ENCODE assay signal across 9 mouse cellular contexts in genomic region chr19:4624006-4624405, GRCm38 (mm10). TPM values are rescaled to one million over a fixed set of nuclear protein-coding genes. Genes with fewer than 3 reads are reported as not detected.
A peak's percentile ranks its signal among the peaks of the same experiment; 100 is the strongest.
DNase-seq lines count a peak whose midpoint lies in the region; ATAC-seq and TF ChIP-seq lines count a peak whose summit lies in the region.
"Had no signal": no experiment of that assay in that cellular context is flagged by ENCODE, and none has a peak within 500 bp of the region (broad histone marks: within the 10 kb centered on the region; RNA-seq: fewer than 3 reads in every experiment).

No protein-coding gene starts in this region.

- no peak for TF ChIP-seq CTCF in forebrain, postnatal 0 days (IDR thresholded peaks at IDR 0.05; ENCODE audit: low read depth)
- TF ChIP-seq CTCF in layer of hippocampus, adult 2 months (conservative IDR thresholded peaks at IDR 0.05): no peak

- no peaks in the 10 kb centered on the region for H3K27me3 ChIP-seq in forebrain, embryonic 10.5 days (ENCODE audit: poor library complexity, severe bottlenecking)
- H3K27me3 ChIP-seq in forebrain, postnatal 0 days (ENCODE audit: insufficient read depth, low read length): no peaks in the 10 kb centered on the region
- H3K27me3 ChIP-seq in embryonic facial prominence, embryonic 10.5 days (replicated peaks; ENCODE audit: low read depth, poor library complexity, severe bottlenecking): no peaks in the 10 kb centered on the region
- no peaks in the 10 kb centered on the region for H3K27me3 ChIP-seq in hindbrain, embryonic 15.5 days

- ATAC-seq in forebrain, postnatal 0 days: no peak
- ATAC-seq in hindbrain, embryonic 15.5 days (ENCODE audit: low FRiP score, low read depth): no peak
- ATAC-seq in inflammation-experienced regulatory T-cells, adult 6 months: no peak

- no peak overlapping the region for H3K27ac ChIP-seq in forebrain, embryonic 10.5 days
- no peak overlapping the region for H3K27ac ChIP-seq in forebrain, postnatal 0 days (ENCODE audit: low read depth, low read length)
- peak overlapping the region; percentile 18; the same call in 1 of the 2 replicates for H3K27ac ChIP-seq in layer of hippocampus, adult 2 months
- H3K27ac ChIP-seq in embryonic facial prominence, embryonic 10.5 days (replicated peaks): no peak overlapping the region
- H3K27ac ChIP-seq in hindbrain, embryonic 15.5 days (replicated peaks): no peak overlapping the region

- no peaks in the 10 kb centered on the region for H3K9me3 ChIP-seq in forebrain, embryonic 10.5 days
- no peaks in the 10 kb centered on the region for H3K9me3 ChIP-seq in forebrain, postnatal 0 days (ENCODE audit: low read length)
- no peaks in the 10 kb centered on the region for H3K9me3 ChIP-seq in embryonic facial prominence, embryonic 10.5 days
- H3K9me3 ChIP-seq in hindbrain, embryonic 15.5 days: no peaks in the 10 kb centered on the region

- H3K36me3 ChIP-seq in forebrain, embryonic 10.5 days (replicated peaks): peaks cover 43% of the 10 kb centered on the region
- H3K36me3 ChIP-seq in forebrain, postnatal 0 days (ENCODE audit: insufficient read depth): peaks cover 29% of the 10 kb centered on the region; the same call in 1 of the 2 replicates
- H3K36me3 ChIP-seq in embryonic facial prominence, embryonic 10.5 days (replicated peaks): peaks cover 47% of the 10 kb centered on the region
- peaks cover 17% of the 10 kb centered on the region for H3K36me3 ChIP-seq in hindbrain, embryonic 15.5 days

- WGBS in forebrain, embryonic 10.5 days: 92% methylated on average over 12 of the region's 12 CpGs
- WGBS in forebrain, postnatal 0 days: 94% methylated on average over 12 of the region's 12 CpGs
- 95% methylated on average over 12 of the region's 12 CpGs for WGBS in embryonic facial prominence, embryonic 10.5 days
- WGBS in hindbrain, embryonic 15.5 days: 93% methylated on average over 12 of the region's 12 CpGs

- H3K4me2 ChIP-seq in forebrain, postnatal 0 days (ENCODE audit: low read depth): no peak overlapping the region
- H3K4me2 ChIP-seq in hindbrain, embryonic 15.5 days: peak overlapping the region; percentile 97; the same call in 1 of the 2 replicates

- no peak overlapping the region for H3K9ac ChIP-seq in forebrain, postnatal 0 days
- H3K9ac ChIP-seq in hindbrain, embryonic 15.5 days: peak overlapping the region; percentile 72; the same call in 1 of the 2 replicates

- H3K4me1 ChIP-seq in forebrain, embryonic 10.5 days: peaks cover 48% of the 10 kb centered on the region
- peaks cover 11% of the 10 kb centered on the region; the same call in 1 of the 2 replicates for H3K4me1 ChIP-seq in forebrain, postnatal 0 days (ENCODE audit: insufficient read depth)
- peaks cover 44% of the 10 kb centered on the region for H3K4me1 ChIP-seq in embryonic facial prominence, embryonic 10.5 days
- peaks cover 46% of the 10 kb centered on the region for H3K4me1 ChIP-seq in hindbrain, embryonic 15.5 days (replicated peaks)

- peak overlapping the region; percentile 87 for H3K4me3 ChIP-seq in forebrain, embryonic 10.5 days
- H3K4me3 ChIP-seq in forebrain, postnatal 0 days (ENCODE audit: low read depth, low read length): no peak overlapping the region
- H3K4me3 ChIP-seq in layer of hippocampus, adult 2 months: no peak overlapping the region
- peak overlapping the region; percentile 95; the same call in 1 of the 2 replicates for H3K4me3 ChIP-seq in embryonic facial prominence, embryonic 10.5 days
- H3K4me3 ChIP-seq in hindbrain, embryonic 15.5 days: no peak overlapping the region

- no peak for DNase-seq in forebrain, embryonic 10.5 days (ENCODE audit: extremely low spot score, low spot score)
- DNase-seq in forebrain, postnatal 0 days: no peak
- no peak for DNase-seq in layer of hippocampus, adult 2 months (ENCODE audit: low spot score in 2 of 2)
- no peak for DNase-seq in layer of hippocampus, postnatal 14 days (ENCODE audit: low spot score in 2 of 2)
- no peak for DNase-seq in embryonic facial prominence, embryonic 10.5 days (ENCODE audit: low spot score)
- no peak for DNase-seq in spleen, adult 12 weeks (ENCODE audit: low spot score)
- DNase-seq: adrenal gland, adult 8-10 months had no signal

RNA-seq across cellular contexts. Expression of gene Rce1, which starts 1.4 kb away (rescaled TPM):
- 84.3 and 84.9 TPM in 2 replicates for polyA plus RNA-seq in forebrain, embryonic 10.5 days (2016; fragmentation: Nextera tagmentation; extraction: Ambion mirVana)
- 51.9 and 65.1 TPM in 2 replicates for total RNA-seq in forebrain, postnatal 0 days (2014; rRNA removed)
- polyA plus RNA-seq in forebrain, postnatal 0 days (2015; fragmentation: Nextera tagmentation; extraction: Ambion mirVana): 47.5 and 52.4 TPM in 2 replicates
- 10 to 100 TPM; 19.1 to 22.8 TPM for total RNA-seq in layer of hippocampus, adult 2 months (2021)
- 10 to 100 TPM; 16.7 to 18.2 TPM for total RNA-seq in layer of hippocampus, postnatal 14 days (2021)
- 75.5 and 82.9 TPM in 2 replicates for polyA plus RNA-seq in embryonic facial prominence, embryonic 10.5 days (2016; fragmentation: Nextera tagmentation; extraction: Ambion mirVana)
- 50.6 and 54.2 TPM in 2 replicates for polyA plus RNA-seq in hindbrain, embryonic 15.5 days (2015; fragmentation: Nextera tagmentation; extraction: Ambion mirVana)
- polyA plus RNA-seq in inflammation-experienced regulatory T-cells, adult 6 months (2017; shearing (Covaris generic)): 10 to 100 TPM; 41.4 to 48.1 (median 42.1) TPM

RNA-seq across cellular contexts. Expression of gene Lrfn4, which starts 8.5 kb away (rescaled TPM):
- 5.0 and 5.7 TPM in 2 replicates for polyA plus RNA-seq in forebrain, embryonic 10.5 days (2016; fragmentation: Nextera tagmentation; extraction: Ambion mirVana)
- total RNA-seq in forebrain, postnatal 0 days (2014; rRNA removed): 112 and 127 TPM in 2 replicates
- 17.1 and 17.2 TPM in 2 replicates for polyA plus RNA-seq in forebrain, postnatal 0 days (2015; fragmentation: Nextera tagmentation; extraction: Ambion mirVana)
- total RNA-seq in layer of hippocampus, adult 2 months (2021): 10 to 100 TPM; 32.8 to 34.6 TPM
- 10 to 100 TPM; 50.9 to 53.1 TPM for total RNA-seq in layer of hippocampus, postnatal 14 days (2021)
- 6.8 TPM in 2 replicates for polyA plus RNA-seq in embryonic facial prominence, embryonic 10.5 days (2016; fragmentation: Nextera tagmentation; extraction: Ambion mirVana)
- 13.2 and 14.7 TPM in 2 replicates for polyA plus RNA-seq in hindbrain, embryonic 15.5 days (2015; fragmentation: Nextera tagmentation; extraction: Ambion mirVana)
- under 1 TPM in 1 of 3 experiments, not detected in 2; 0.18 TPM for polyA plus RNA-seq in inflammation-experienced regulatory T-cells, adult 6 months (2017; shearing (Covaris generic))

Comparison
In these comparisons a context has a peak if more than half of its experiments do, and no peak if none do; other contexts are left out.
1. H3K4me3 ChIP-seq: peak in forebrain, embryonic 10.5 days (single experiment) and embryonic facial prominence, embryonic 10.5 days (single experiment); none in forebrain, postnatal 0 days (single experiment), layer of hippocampus, adult 2 months (single experiment) and hindbrain, embryonic 15.5 days (single experiment).